ENCODE assay signal across 28 mouse cellular contexts in the genomic region with DNA sequence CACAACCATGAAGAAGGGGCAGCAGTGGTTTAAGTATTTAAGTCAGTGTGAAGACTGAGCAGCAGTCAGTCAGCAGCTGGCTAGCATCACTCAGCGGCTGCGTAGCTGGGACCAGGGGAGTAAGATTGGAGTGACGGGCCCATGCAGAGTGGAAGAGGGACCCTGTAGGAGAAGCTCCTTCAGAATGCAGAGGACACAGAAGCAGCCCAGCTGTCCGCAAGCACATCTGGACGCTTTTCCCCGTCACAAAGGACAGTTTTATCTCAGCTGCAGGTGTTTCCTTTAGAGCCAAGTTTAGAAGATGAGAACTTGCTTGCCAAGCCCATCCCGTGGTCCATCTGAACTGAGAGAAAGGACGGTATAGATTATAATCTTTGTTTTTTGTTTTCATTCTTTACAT. TPM values are rescaled to one million over a fixed set of nuclear protein-coding genes. Genes with fewer than 3 reads are reported as not detected.
DNase-seq lines count a peak whose midpoint lies in the region; ATAC-seq and TF ChIP-seq lines count a peak whose summit lies in the region.
"Had no signal": no experiment of that assay in that cellular context is flagged by ENCODE, and none has a peak within 500 bp of the region (broad histone marks: within the 10 kb centered on the region; RNA-seq: fewer than 3 reads in every experiment).

No protein-coding gene starts in this region.

- no peak overlapping the region for H3K9ac ChIP-seq in heart, embryonic 16.5 days (ENCODE audit: low read length)
- H3K9ac ChIP-seq in lung, postnatal 0 days (replicated peaks; ENCODE audit: low read depth), result no peak overlapping the region
- H3K9ac ChIP-seq: embryonic facial prominence, embryonic 13.5 days; forebrain, embryonic 12.5 days; heart, embryonic 13.5 days; hindbrain, embryonic 13.5 days; liver, embryonic 12.5 days; liver, postnatal 0 days; midbrain, embryonic 13.5 days had no signal

- no peak overlapping the region for H3K4me2 ChIP-seq in heart, embryonic 16.5 days (ENCODE audit: low read depth, low read length)
- no peak overlapping the region for H3K4me2 ChIP-seq in lung, postnatal 0 days (replicated peaks; ENCODE audit: low read depth, low read length)
- H3K4me2 ChIP-seq: embryonic facial prominence, embryonic 13.5 days; forebrain, embryonic 12.5 days; heart, embryonic 13.5 days; hindbrain, embryonic 13.5 days; liver, embryonic 12.5 days; midbrain, embryonic 13.5 days had no signal

- H3K4me1 ChIP-seq in heart, embryonic 16.5 days (ENCODE audit: control insufficient read depth, insufficient read depth, low read length), result no peaks in the 10 kb centered on the region
- no peaks in the 10 kb centered on the region for H3K4me1 ChIP-seq in lung, postnatal 0 days (ENCODE audit: insufficient read depth, low read depth, low read length)
- H3K4me1 ChIP-seq: embryonic facial prominence, embryonic 13.5 days; forebrain, embryonic 12.5 days; liver, embryonic 12.5 days; megakaryocyte, embryonic 14.5 days had no signal

- no peaks in the 10 kb centered on the region for H3K9me3 ChIP-seq in heart, embryonic 16.5 days (replicated peaks; ENCODE audit: control insufficient read depth, low read length)
- no peaks in the 10 kb centered on the region for H3K9me3 ChIP-seq in lung, postnatal 0 days (ENCODE audit: low read length)
- H3K9me3 ChIP-seq: embryonic facial prominence, embryonic 13.5 days; forebrain, embryonic 12.5 days; heart, embryonic 13.5 days; hindbrain, embryonic 13.5 days; liver, embryonic 12.5 days; megakaryocyte, embryonic 14.5 days; midbrain, embryonic 13.5 days had no signal

- 0 out of 2 replicates have a peak, but pooled peaks have one; percentile 41 for ATAC-seq in heart, embryonic 16.5 days (replicated peaks; ENCODE audit: extremely low read depth, insufficient read depth, low FRiP score)
- peak; percentile 48 for ATAC-seq in lung, postnatal 0 days
- ATAC-seq: CD4-positive, CD25-positive, alpha-beta regulatory T cell, adult 4 months; liver, embryonic 12.5 days; liver, postnatal 0 days; midbrain, embryonic 13.5 days had no signal

- no peak for TF ChIP-seq CTCF in lung, postnatal 0 days (IDR thresholded peaks at IDR 0.05)

- no peak for DNase-seq in heart, postnatal 36 days
- peak; percentile 31 for DNase-seq in lung, postnatal 0 days (ENCODE audit: low spot score)
- DNase-seq in lung, adult 18-20 months, result no peak
- DNase-seq in A20 (ENCODE audit: low read depth, low spot score), result peak; percentile 85
- DNase-seq in lung, postnatal 14 days, result peak; percentile 9
- no peak for DNase-seq in frontal cortex, postnatal 36 days (ENCODE audit: low spot score in 2 of 2)
- DNase-seq: adrenal gland, postnatal 25 days; cerebellum, adult 11-12 months; cerebellum, adult 9-11 months; embryo, embryonic 11 days; gastrocnemius, postnatal 14 days; heart, adult 2 months; kidney, adult 8-10 months; kidney, postnatal 10 days; layer of hippocampus, postnatal 36 days; left cerebral cortex, postnatal 4 days; liver, postnatal 0 days had no signal

- H3K4me3 ChIP-seq in heart, embryonic 16.5 days (ENCODE audit: low read length), result no peak overlapping the region
- H3K4me3 ChIP-seq in lung, postnatal 0 days (ENCODE audit: low read depth, low read length), result no peak overlapping the region
- H3K4me3 ChIP-seq: embryonic facial prominence, embryonic 13.5 days; erythroblast, embryonic 14.5 days; forebrain, embryonic 12.5 days; heart, adult 2 months; heart, embryonic 13.5 days; hindbrain, embryonic 13.5 days; liver, embryonic 12.5 days; megakaryocyte, embryonic 14.5 days; midbrain, embryonic 13.5 days had no signal

- H3K27ac ChIP-seq in heart, embryonic 16.5 days (ENCODE audit: low read length), result no peak overlapping the region
- H3K27ac ChIP-seq in lung, postnatal 0 days (ENCODE audit: low read length), result no peak overlapping the region
- H3K27ac ChIP-seq: embryonic facial prominence, embryonic 13.5 days; forebrain, embryonic 12.5 days; heart, adult 2 months; heart, embryonic 13.5 days; hindbrain, embryonic 13.5 days; liver, embryonic 12.5 days; midbrain, embryonic 13.5 days had no signal

- H3K36me3 ChIP-seq in heart, embryonic 16.5 days (ENCODE audit: control insufficient read depth, insufficient read depth), result peaks cover 9% of the 10 kb centered on the region
- no peaks in the 10 kb centered on the region for H3K36me3 ChIP-seq in lung, postnatal 0 days (ENCODE audit: insufficient read depth, low read length)

- H3K27me3 ChIP-seq in heart, embryonic 16.5 days (ENCODE audit: control insufficient read depth, insufficient read depth, low read length), result no peaks in the 10 kb centered on the region
- no peaks in the 10 kb centered on the region for H3K27me3 ChIP-seq in lung, postnatal 0 days (replicated peaks; ENCODE audit: insufficient read depth, low read length)
- H3K27me3 ChIP-seq: embryonic facial prominence, embryonic 13.5 days; forebrain, embryonic 12.5 days; heart, embryonic 13.5 days; hindbrain, embryonic 13.5 days; midbrain, embryonic 13.5 days had no signal

- WGBS in heart, embryonic 16.5 days, result 30% methylated on average over 8 of the region's 8 CpGs
- WGBS in lung, postnatal 0 days, result 54% methylated on average over 8 of the region's 8 CpGs

- intact Hi-C loops in heart, postnatal 36 days (cut with DNase I), result no loop called here

- TF ChIP-seq EP300 in lung, postnatal 0 days (IDR thresholded peaks at IDR 0.05), result no peak

RNA-seq across cellular contexts. Expression of gene Ube2j1, which starts 6.8 kb away (rescaled TPM):
- polyA plus RNA-seq in heart, embryonic 16.5 days (2015; fragmentation: Nextera tagmentation; extraction: Ambion mirVana), result 32.9 and 35.3 TPM in 2 replicates
- 10 to 100 TPM; 41.6 to 42.5 TPM for total RNA-seq in heart, postnatal 36 days (2021)
- polyA plus RNA-seq in lung, postnatal 0 days (2015; fragmentation: Nextera tagmentation; extraction: Ambion mirVana), result 36.4 and 36.8 TPM in 2 replicates

RNA-seq across cellular contexts. Expression of gene Gabrr2, which starts 38.4 kb away (rescaled TPM):
- 0.17 and 0.69 TPM in 2 replicates for polyA plus RNA-seq in heart, embryonic 16.5 days (2015; fragmentation: Nextera tagmentation; extraction: Ambion mirVana)
- total RNA-seq in heart, postnatal 36 days (2021), result 1 to 10 TPM; 1.1 to 1.9 TPM
- polyA plus RNA-seq in lung, postnatal 0 days (2015; fragmentation: Nextera tagmentation; extraction: Ambion mirVana), result 0.14 and 0.27 TPM in 2 replicates
- total RNA-seq: monocyte, adult 5-6 weeks had no signal
- polyA plus RNA-seq: erythroblast, embryonic 14.5 days; liver, embryonic 12.5 days; liver, postnatal 0 days had no signal

RNA-seq across cellular contexts. Expression of gene Rragd, which starts 41.6 kb away (rescaled TPM):
- polyA plus RNA-seq in heart, embryonic 16.5 days (2015; fragmentation: Nextera tagmentation; extraction: Ambion mirVana), result 41.9 and 44.7 TPM in 2 replicates
- total RNA-seq in heart, postnatal 36 days (2021), result 10 to 100 TPM; 89.1 to 92.1 TPM
- 5.6 and 7.8 TPM in 2 replicates for polyA plus RNA-seq in lung, postnatal 0 days (2015; fragmentation: Nextera tagmentation; extraction: Ambion mirVana)

Comparison
In these comparisons a context has a peak if more than half of its experiments do, and no peak if none do; other contexts are left out.
1. DNase-seq: peak in lung, postnatal 0 days (single experiment), A20 (single experiment) and lung, postnatal 14 days (single experiment); none in heart, postnatal 36 days (0 of 2), lung, adult 18-20 months (0 of 2) and frontal cortex, postnatal 36 days (0 of 2).